Mouse (Mus musculus): ENCODE results near the gene Plxnb1. TPM values are rescaled to one million over a fixed set of nuclear protein-coding genes. Genes with fewer than 3 reads are reported as not detected.
A peak's percentile ranks its signal among the peaks of the same experiment; 100 is the strongest.

The Plxnb1 gene
- polyA plus RNA-seq, 1 experiment, result not detected

DNA sequence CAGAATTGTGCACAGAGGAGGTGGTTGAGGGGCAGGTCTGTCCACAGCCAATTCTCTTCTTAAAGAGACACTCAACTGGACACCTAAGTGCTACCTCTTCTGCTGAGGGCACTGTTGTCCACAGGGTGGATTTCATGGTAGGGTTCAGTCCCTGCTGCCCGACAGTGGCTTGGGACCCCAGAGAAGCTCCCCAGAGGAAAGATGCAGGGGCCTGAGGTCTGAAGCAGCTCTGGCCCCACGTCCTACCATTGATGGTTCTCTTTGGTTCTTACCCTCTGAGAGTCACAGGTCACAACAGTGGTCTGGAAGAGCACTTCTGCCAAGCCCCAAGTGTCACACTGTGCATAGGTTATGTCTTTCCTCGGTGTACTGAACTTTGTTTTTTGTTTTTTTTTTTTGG is 41.8 kb upstream of the Plxnb1 start:
- 82% methylated on average over 3 of the region's 3 CpGs for WGBS
- Histone ChIP-seq H3K4me1 (ENCODE audit: control insufficient read depth, insufficient read depth, low read length) (peaks cover 31% of the 10 kb centered on the region), H3K4me3 (ENCODE audit: insufficient read depth, low read depth, low read length) (no peak overlapping the region), H3K27ac (ENCODE audit: insufficient read depth, low read depth, low read length) (no peak overlapping the region)
- TF ChIP-seq POLR2A (IDR thresholded peaks at IDR 0.05; ENCODE audit: insufficient read depth, low read depth, low read length) (no peak), CTCF (IDR thresholded peaks at IDR 0.05; ENCODE audit: insufficient read depth, low read depth, low read length) (no peak)

DNA sequence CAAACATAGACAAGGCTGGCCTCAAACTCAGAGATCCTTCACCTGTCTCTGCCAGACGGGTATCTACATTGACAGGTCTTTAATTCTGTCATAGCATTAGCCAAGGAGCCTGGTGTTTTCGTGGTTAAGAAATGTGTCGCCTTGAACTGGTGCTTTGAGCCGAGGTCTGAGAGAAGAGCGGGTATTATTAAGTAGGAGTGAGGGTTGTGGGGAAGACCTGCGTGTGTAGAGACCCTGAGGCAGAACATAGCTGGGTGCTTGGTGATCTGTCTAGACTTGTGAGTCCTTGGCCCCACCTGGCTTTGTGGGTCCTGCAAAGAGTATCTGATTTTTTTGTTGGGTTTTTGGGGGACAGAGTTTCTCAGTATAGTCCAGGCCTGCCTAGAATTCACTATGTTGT is 41.3 kb upstream of the Plxnb1 start:
- TF ChIP-seq CTCF (IDR thresholded peaks at IDR 0.05; ENCODE audit: insufficient read depth, low read depth, low read length) (no peak), POLR2A (IDR thresholded peaks at IDR 0.05; ENCODE audit: insufficient read depth, low read depth, low read length) (no peak)
- 76% methylated on average over 6 of the region's 6 CpGs for WGBS
- Histone ChIP-seq H3K4me3 (ENCODE audit: insufficient read depth, low read depth, low read length) (no peak overlapping the region), H3K27ac (ENCODE audit: insufficient read depth, low read depth, low read length) (no peak overlapping the region), H3K4me1 (ENCODE audit: control insufficient read depth, insufficient read depth, low read length) (peaks cover 35% of the 10 kb centered on the region)

DNA sequence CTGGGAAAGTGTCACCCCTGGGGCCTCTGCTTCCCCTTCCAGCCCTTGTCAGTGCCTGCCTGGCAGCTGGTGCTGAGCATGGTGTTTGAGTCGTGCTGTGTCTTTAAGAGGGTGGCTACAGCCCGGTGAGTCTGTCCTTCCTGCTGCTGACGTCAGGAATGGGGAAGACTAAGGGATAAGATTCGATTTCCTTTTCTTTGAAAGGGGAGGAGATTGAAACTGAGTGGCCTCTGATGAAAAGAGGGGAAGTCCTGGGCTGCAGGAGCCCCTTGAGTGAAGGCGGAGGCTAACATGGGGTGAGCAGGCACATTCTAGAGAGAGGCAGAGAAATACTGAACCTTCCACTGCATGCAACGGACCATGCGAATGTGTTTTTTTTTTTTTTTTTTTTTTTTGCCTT is 40.5 kb upstream of the Plxnb1 start:
- H3K4me3 ChIP-seq (ENCODE audit: insufficient read depth, low read depth, low read length), result peak overlapping the region; percentile 47
- peak overlapping the region; percentile 64 for H3K27ac ChIP-seq (ENCODE audit: insufficient read depth, low read depth, low read length)
- H3K4me1 ChIP-seq (ENCODE audit: control insufficient read depth, insufficient read depth, low read length), result peaks cover 42% of the 10 kb centered on the region
- WGBS, result 2% methylated on average over 7 of the region's 7 CpGs
- TF ChIP-seq CTCF (IDR thresholded peaks at IDR 0.05; ENCODE audit: insufficient read depth, low read depth, low read length), result no peak
- TF ChIP-seq POLR2A (IDR thresholded peaks at IDR 0.05; ENCODE audit: insufficient read depth, low read depth, low read length), result peak; percentile 19; the same call in 1 of the 2 replicates

DNA sequence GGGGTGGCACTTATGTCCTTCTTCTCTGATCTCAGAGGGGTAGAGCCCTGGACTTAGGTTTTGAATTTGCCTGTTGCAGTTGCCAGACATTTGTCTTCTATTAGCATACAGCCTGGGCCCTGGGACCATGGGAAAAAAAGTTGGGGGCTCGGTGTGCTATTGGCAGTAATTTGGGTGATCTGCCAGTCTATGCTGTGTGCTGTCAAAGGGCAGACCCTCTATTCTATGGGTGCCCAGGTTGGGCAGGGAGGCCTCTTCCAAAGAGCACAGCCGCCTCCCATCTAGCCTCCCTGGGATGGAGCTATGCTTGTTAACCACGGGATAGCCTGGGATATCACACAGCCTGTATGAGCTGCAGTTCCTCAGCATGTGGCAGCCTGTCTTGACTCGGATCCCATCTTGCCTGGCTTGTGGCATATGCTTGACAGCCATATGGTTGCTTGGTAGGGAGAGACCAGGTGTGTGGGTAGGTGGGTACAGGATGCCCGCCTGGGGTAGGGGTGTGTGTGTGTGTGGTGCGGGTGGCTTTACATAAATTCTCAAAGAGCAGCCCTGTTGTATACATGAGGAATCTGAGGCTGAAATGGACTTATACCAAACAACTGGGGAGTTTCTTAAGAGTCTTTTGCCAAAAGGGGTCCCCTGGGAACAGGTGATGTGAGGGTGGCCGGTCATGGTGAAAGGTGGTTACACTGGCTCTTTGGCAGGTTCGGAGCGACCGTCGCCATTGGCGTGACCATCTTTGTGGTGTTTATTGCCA is 39.7 kb upstream of the Plxnb1 start:
- Histone ChIP-seq H3K27ac (ENCODE audit: insufficient read depth, low read depth, low read length) (peak overlapping the region; percentile 64), H3K4me1 (ENCODE audit: control insufficient read depth, insufficient read depth, low read length) (peaks cover 48% of the 10 kb centered on the region), H3K4me3 (ENCODE audit: insufficient read depth, low read depth, low read length) (peak overlapping the region; percentile 47)
- WGBS, result 86% methylated on average over 12 of the region's 12 CpGs
- TF ChIP-seq CTCF (IDR thresholded peaks at IDR 0.05; ENCODE audit: insufficient read depth, low read depth, low read length), result no peak
- TF ChIP-seq POLR2A (IDR thresholded peaks at IDR 0.05; ENCODE audit: insufficient read depth, low read depth, low read length), result no peak

DNA sequence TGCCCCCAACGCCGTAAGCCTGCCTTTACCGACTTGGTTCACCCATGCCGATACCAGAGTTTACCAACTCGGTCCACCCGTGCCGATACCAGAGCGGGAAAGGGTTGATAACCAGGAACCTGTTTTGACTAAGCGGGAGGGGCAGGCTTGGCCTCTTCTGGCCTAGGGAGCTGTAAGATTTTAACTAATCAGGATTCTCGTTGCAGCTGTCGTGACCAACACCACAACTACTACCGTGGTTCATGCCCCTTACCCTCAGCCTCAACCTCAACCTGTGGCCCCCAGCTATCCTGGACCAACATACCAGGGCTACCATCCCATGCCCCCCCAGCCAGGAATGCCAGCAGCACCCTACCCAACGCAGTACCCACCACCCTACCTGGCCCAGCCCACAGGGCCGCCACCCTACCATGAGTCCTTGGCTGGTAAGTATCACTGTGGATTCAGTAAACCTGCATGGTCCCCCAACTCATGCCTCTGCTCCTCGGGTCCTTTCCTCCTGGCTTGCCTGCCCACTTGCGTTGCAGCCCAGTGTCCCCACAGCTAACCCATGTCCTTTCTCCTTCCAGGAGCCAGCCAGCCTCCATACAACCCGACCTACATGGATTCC is 39.0 kb upstream of the Plxnb1 start:
- WGBS, result 91% methylated on average over 17 of the region's 17 CpGs
- Histone ChIP-seq H3K27ac (ENCODE audit: insufficient read depth, low read depth, low read length) (no peak overlapping the region), H3K4me3 (ENCODE audit: insufficient read depth, low read depth, low read length) (no peak overlapping the region)

DNA sequence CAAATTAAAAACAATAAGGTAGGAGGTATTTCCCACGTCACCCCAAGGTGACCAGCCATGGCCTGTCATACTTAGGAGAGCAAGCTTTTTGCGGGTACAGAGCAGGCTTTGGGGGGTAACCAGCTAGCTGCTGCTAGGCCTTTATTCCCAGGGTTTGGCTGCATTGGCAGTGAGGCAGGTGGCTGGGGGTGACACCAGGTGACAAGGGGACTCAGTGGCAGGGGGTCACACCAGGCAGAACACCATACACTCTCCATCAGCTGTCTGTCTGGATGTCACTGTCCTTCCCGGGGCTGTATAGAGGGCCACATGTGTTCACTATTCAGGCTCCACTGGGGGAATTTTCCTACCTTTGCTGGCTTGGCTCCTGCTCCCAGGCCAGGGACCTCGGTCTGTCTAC is 38.3 kb upstream of the Plxnb1 start:
- Histone ChIP-seq H3K4me3 (ENCODE audit: insufficient read depth, low read depth, low read length) (no peak overlapping the region), H3K4me1 (ENCODE audit: control insufficient read depth, insufficient read depth, low read length) (peaks cover 48% of the 10 kb centered on the region), H3K27ac (ENCODE audit: insufficient read depth, low read depth, low read length) (no peak overlapping the region)
- 87% methylated on average over 4 of the region's 4 CpGs for WGBS
- TF ChIP-seq CTCF (IDR thresholded peaks at IDR 0.05; ENCODE audit: insufficient read depth, low read depth, low read length) (no peak), POLR2A (IDR thresholded peaks at IDR 0.05; ENCODE audit: insufficient read depth, low read depth, low read length) (no peak)

More for the DNA sequence above, 39.0 kb upstream of the Plxnb1 start:
- TF ChIP-seq CTCF (IDR thresholded peaks at IDR 0.05; ENCODE audit: insufficient read depth, low read depth, low read length), result no peak
- no peak for TF ChIP-seq POLR2A (IDR thresholded peaks at IDR 0.05; ENCODE audit: insufficient read depth, low read depth, low read length)
- H3K4me1 ChIP-seq (ENCODE audit: control insufficient read depth, insufficient read depth, low read length), result peaks cover 48% of the 10 kb centered on the region

DNA sequence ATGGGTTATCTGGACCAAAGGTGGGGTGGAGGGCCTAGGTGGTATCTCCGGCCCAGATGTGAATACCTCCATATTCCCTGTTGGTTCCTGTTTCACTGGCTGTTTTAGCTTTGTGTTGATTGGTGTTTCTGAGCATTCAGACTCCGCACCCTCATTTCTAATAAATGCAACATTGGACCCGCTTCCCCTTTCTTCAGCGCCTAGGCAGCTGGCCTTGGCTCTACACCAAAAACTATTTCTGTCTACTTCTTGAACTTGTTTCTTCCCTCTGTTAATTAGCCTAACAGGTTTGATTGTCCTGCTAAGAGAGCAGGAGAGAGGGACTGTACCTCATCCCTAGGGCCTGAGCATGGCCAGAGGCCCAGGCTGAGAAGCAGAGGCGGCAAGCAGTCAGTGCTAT is 37.6 kb upstream of the Plxnb1 start:
- H3K27ac ChIP-seq (ENCODE audit: insufficient read depth, low read depth, low read length), result no peak overlapping the region
- H3K4me3 ChIP-seq (ENCODE audit: insufficient read depth, low read depth, low read length), result no peak overlapping the region
- WGBS, result 53% methylated on average over 5 of the region's 5 CpGs
- TF ChIP-seq POLR2A (IDR thresholded peaks at IDR 0.05; ENCODE audit: insufficient read depth, low read depth, low read length), result no peak
- TF ChIP-seq CTCF (IDR thresholded peaks at IDR 0.05; ENCODE audit: insufficient read depth, low read depth, low read length), result no peak
- H3K4me1 ChIP-seq (ENCODE audit: control insufficient read depth, insufficient read depth, low read length), result peaks cover 48% of the 10 kb centered on the region

DNA sequence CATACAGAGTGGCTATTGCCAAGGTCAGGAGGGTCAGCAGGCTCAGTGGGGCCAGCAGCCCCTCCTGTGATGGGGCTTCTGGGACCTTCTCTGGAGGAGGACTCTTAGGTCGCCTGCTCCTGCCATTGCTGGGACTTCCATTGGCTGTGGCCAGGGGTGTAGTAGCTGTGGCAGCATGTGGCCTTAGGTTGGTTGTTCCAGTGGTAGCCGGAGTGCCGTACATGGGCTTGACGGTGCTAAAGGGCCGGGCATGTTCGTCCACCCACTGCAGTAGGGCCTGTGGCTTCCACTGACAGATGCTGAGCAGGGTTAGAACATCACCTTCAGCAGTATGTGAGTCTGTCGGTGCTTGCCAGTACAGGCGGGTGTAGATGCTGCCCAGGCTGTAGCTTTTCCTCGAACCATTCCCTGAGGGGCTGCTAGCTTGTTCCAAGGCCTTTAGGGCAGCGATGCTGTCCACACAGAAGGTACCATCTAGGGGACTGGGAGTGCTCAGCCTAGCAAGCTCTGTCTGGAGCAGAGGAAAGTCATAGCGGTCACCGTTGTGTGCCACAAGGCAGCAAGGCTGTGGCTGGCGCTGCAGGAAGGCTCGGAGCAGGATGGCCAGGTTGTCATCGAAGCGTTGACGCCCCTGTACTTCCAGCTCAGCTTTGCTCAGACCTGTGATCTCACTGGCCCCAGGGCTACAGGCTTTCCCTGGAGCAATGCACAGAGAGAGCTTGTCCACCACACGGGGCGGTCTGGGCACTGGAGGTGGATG is 37.0 kb upstream of the Plxnb1 start:
- 0 out of 2 replicates have a peak overlapping the region, but pooled peaks have one; percentile 48 for H3K4me3 ChIP-seq (ENCODE audit: insufficient read depth, low read depth, low read length)
- peak overlapping the region; percentile 65; the same call in 1 of the 2 replicates for H3K27ac ChIP-seq (ENCODE audit: insufficient read depth, low read depth, low read length)
- TF ChIP-seq POLR2A (IDR thresholded peaks at IDR 0.05; ENCODE audit: insufficient read depth, low read depth, low read length) (no peak), CTCF (IDR thresholded peaks at IDR 0.05; ENCODE audit: insufficient read depth, low read depth, low read length) (no peak)
- WGBS, result 89% methylated on average over 19 of the region's 19 CpGs
- H3K4me1 ChIP-seq (ENCODE audit: control insufficient read depth, insufficient read depth, low read length), result peaks cover 48% of the 10 kb centered on the region
